Mouse (Mus musculus) Muller cell, postnatal 12 days (primary cell): ENCODE measurements around the gene Cgnl1.

Experiments
- DNase-seq: peaks from one replicate; pipeline ENCODE4 v3.0.0-alpha.2; 2015; ENCODE audit errors: inconsistent ontology term

Gene Cgnl1

GRCm38 (mm10) chr9:71672495-71672894 is 98.9 kb downstream of the Cgnl1 start:
- DNase-seq = no peak

GRCm38 (mm10) chr9:71670677-71671076 is 100.7 kb downstream of the Cgnl1 start:
- DNase-seq = no peak

- DNase-seq = no peak
These were observed 103.8 kb downstream of the Cgnl1 start for GRCm38 (mm10) chr9:71667616-71668015.

GRCm38 (mm10) chr9:71666432-71666831 is 105.0 kb downstream of the Cgnl1 start:
- no peak for DNase-seq

- no peak for DNase-seq
These were observed 105.9 kb downstream of the Cgnl1 start for GRCm38 (mm10) chr9:71665493-71665892.

GRCm38 (mm10) chr9:71664855-71665254 is 106.5 kb downstream of the Cgnl1 start:
- no peak for DNase-seq

GRCm38 (mm10) chr9:71663421-71664217 is 107.8 kb downstream of the Cgnl1 start:
- DNase-seq = peak; percentile 68

- no peak for DNase-seq
These were observed 110.9 kb downstream of the Cgnl1 start for GRCm38 (mm10) chr9:71660540-71660939.

- no peak for DNase-seq
These were observed 111.7 kb downstream of the Cgnl1 start for GRCm38 (mm10) chr9:71659681-71660080.

- DNase-seq = no peak
These were observed 114.2 kb downstream of the Cgnl1 start for GRCm38 (mm10) chr9:71657199-71657598.

- no peak for DNase-seq
These were observed 116.5 kb downstream of the Cgnl1 start for GRCm38 (mm10) chr9:71654861-71655260.

- peak; percentile 57 for DNase-seq
These were observed 125.3 kb downstream of the Cgnl1 start for GRCm38 (mm10) chr9:71646115-71646514.

- DNase-seq = no peak
These were observed 127.8 kb downstream of the Cgnl1 start for GRCm38 (mm10) chr9:71643611-71644010.

- no peak for DNase-seq
These were observed 129.1 kb downstream of the Cgnl1 start for GRCm38 (mm10) chr9:71642270-71642669.

- peak; percentile 32 for DNase-seq
These were observed 131.0 kb downstream of the Cgnl1 start for GRCm38 (mm10) chr9:71640361-71640927.

- no peak for DNase-seq
These were observed 133.2 kb downstream of the Cgnl1 start for GRCm38 (mm10) chr9:71638198-71638597.

- DNase-seq = no peak
These were observed 134.5 kb downstream of the Cgnl1 start for GRCm38 (mm10) chr9:71636854-71637253.

- no peak for DNase-seq
These were observed 135.8 kb downstream of the Cgnl1 start for GRCm38 (mm10) chr9:71635627-71636026.

- no peak for DNase-seq
These were observed 136.5 kb downstream of the Cgnl1 start for GRCm38 (mm10) chr9:71634916-71635315.

GRCm38 (mm10) chr9:71628921-71629320 is 142.5 kb downstream of the Cgnl1 start:
- peak; percentile 64 for DNase-seq

GRCm38 (mm10) chr9:71628286-71628685 is 143.1 kb downstream of the Cgnl1 start:
- DNase-seq = peak; percentile 39

- DNase-seq = no peak
These were observed 145.4 kb downstream of the Cgnl1 start for GRCm38 (mm10) chr9:71625961-71626360.

GRCm38 (mm10) chr9:71624793-71625495 is 146.5 kb downstream of the Cgnl1 start:
- DNase-seq = peak; percentile 46
